Mouse (Mus musculus) thymus, postnatal 14 days (tissue): ENCODE measurements at regions not wholly inside any gene's neighbourhood (a gene's known extent, or its start where the extent isn't known, plus 50 kb on each side); places are given as distances from the start of the nearest gene placed in this dataset.
A peak's percentile ranks its signal among the peaks of the same experiment; 100 is the strongest.

Experiments
- DNase-seq: peaks from one replicate; pipeline ENCODE4 v3.0.0; 2021

DNA sequence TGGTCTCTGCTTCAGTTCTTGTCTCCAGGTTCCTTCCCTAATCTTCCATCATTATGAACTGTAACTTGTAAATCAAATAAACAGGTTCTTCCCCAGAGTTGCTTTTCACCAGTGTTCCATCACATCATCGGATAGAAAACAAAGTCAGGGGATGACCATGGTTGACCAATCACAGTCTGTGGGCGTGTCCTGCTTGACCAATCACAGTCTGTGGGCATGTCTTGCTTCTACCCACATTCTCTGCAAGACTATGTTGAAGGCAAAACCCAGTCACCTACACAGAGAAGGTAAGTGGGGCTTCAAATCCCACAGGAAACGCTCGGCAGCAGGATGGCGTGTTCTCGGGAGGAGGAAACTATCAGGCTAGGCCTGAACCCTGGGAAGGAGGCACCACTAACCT, 82.9 kb upstream of the Hs6st1 start:
- DNase-seq, result no peak

GRCm38 (mm10) chr1:35986666-35987065, 81.5 kb upstream of the Hs6st1 start:
- no peak for DNase-seq

- DNase-seq, result no peak
Measured at GRCm38 (mm10) chr1:35992227-35992909, 75.8 kb upstream of the Hs6st1 start.

- DNase-seq, result no peak
Measured at GRCm38 (mm10) chr1:35992937-35993336, 75.3 kb upstream of the Hs6st1 start.

GRCm38 (mm10) chr1:35995691-35996090, 72.5 kb upstream of the Hs6st1 start:
- peak; percentile 45 for DNase-seq

DNA sequence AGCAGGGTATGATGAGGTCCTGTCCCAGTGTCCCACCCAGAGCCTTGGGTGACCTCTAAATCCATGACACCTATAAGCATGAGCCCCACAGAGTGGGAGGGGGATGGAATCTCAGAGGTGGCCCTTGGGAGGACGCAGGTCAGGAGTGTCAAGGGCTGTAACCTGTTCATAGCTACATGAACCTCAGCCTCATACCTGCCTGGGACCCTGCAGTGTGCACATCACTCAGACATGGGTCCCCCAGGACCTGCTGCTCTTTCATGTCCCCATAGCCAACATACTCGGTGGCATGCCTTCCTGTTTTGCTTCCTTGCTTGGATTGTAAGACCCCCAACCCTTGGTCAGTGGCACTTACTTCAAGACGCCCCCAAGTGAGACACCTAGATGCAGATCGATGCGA, 66.9 kb upstream of the Hs6st1 start:
- no peak for DNase-seq

DNA sequence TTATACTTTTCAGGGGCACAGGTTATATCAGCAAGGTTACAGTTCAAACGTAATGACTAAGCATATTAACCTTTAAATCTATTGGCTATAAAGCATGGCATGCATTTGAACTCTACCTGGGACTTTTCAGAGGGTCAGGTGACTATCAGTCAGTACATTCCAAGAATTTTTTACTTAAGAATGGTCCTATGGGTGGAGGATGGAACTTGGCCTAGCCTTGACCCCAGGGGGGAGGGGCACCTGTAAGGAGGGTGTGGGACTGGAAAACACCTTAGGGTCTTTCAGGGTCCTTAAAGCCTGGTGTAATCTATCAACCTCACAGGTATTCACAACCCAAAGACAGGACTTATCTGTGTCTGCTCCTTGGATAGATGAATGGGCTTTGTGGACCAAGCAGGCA, 66.4 kb upstream of the Hs6st1 start:
- no peak for DNase-seq

GRCm38 (mm10) chr1:36003592-36003991, 64.6 kb upstream of the Hs6st1 start:
- no peak for DNase-seq

- no peak for DNase-seq
Measured at GRCm38 (mm10) chr1:36008598-36008997, 59.6 kb upstream of the Hs6st1 start.

DNA sequence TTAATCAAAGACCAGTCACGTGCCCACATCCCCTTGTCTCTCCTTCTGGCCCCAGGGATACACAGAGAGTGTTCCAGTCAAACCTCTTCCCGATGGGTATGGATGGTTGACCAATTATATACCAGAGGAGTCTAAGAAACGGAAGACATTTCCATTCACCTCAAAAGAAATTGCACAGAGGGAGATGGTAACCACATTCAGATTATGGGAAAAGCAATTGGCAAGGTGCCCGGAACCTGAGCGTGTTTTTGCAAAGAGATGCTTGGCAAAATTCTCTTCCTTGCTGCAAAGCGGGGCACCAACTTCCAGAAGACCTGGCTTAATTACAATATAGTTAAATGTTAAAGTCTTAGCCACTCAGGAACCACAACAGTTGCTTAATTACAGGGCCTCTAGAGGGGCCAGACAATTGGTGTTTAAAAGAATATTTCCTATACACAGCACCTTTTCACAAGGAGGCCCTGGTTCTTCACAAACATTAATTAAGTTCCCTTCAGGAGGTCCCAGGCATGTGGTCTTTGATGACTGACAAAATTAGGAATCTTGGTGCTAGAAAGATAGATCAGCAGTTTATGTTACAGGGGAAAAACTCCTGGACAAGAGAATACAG, 59.1 kb upstream of the Hs6st1 start:
- no peak for DNase-seq

GRCm38 (mm10) chr1:36010151-36010550, 58.0 kb upstream of the Hs6st1 start:
- DNase-seq, result no peak

DNA sequence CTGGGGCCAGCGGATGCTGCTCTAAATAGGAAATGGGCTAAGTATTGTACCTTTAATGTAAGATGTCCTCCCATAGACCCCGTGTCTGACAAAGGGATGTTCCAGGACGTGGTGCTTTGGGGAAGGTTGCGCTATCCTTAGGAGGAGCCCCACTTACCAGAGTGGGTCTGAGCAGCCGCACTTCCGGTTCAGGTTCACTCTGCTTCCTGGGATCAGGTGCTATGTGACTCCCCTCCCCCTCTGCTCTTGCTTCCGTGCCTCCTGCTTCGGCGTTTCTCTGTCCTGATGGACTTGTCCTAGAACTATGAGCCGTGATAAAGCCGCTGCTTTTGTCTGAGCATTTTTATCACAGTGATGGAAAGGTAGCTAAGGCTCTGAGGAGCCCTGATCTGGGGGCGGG, 57.4 kb upstream of the Hs6st1 start:
- DNase-seq, result no peak

DNA sequence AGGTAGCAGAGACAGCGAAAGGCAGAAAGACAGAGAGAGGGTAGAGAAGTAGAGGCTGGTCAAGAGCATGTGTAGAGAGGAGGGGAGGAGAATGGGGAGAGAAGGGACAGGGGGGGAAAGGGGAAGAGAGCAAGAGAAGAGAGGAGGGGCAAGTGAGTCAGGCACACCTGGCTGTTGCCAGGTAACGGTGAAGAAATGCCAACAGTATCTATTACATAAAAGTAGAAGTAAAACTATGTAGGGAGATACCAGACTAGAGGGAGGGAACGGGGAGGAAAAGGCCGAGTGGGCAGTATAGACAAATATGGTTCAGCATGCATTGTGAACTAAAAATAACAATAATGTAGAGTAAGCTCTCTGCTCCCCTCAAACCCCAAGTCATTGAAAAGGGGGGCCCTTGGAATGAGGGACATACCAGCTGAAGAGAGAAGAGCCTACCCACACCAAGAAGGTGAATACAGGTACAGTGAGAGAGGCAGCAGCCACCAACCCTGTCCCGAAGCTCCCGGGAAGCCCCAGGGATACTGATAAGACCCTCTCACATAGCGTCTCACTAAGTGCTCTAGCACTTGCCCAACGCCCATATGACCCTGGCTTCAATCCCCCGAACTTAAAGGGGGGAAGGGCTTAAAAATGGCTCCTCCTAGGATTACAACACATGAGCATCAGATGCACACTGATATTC, 56.0 kb upstream of the Hs6st1 start:
- no peak for DNase-seq

- DNase-seq, result no peak
Measured at GRCm38 (mm10) chr1:36013823-36014341, 54.3 kb upstream of the Hs6st1 start.

- DNase-seq, result no peak
Measured at GRCm38 (mm10) chr1:36014372-36014771, 53.8 kb upstream of the Hs6st1 start.

GRCm38 (mm10) chr1:36015210-36015609, 53.0 kb upstream of the Hs6st1 start:
- DNase-seq, result no peak

DNA sequence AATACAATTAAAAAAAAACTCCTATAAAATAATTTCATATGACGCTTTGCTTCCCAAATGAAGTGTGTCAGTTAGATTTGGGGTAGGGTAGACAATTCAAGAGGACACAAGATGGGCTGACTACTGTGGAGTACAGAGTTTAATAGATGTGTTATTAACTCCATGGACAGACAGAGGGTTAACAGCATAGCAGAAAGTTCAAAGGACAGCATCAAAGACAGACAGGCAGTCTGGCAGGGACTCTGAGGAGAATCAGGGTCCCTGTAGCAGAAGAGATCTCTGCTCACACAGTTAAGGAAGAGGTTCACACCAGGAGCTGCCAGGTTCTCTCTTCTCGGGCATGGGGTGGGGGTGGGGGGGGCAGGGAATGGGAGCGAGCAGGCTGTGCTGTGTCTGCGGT, 51.6 kb upstream of the Hs6st1 start:
- no peak for DNase-seq

- no peak for DNase-seq
Measured at GRCm38 (mm10) chr1:36017061-36017461, 51.1 kb upstream of the Hs6st1 start.

DNA sequence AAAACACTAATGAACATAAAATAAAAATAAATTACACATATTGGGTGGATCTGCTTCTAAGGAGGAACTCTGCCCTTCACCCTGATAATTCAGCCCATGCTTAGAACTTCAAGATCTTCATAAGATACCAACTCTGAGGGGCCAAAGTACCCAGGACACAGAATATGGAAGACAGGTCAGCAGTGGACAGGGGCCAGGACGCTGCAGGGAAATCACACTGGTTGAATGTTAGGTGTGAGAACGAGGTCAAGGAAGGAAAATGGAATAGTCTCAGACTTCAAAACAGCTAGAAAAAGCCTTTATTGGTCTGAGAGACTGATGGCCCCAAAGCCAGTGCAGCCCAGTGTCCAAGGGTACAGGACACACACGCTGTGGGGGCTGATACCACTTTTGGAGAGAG, 50.5 kb upstream of the Hs6st1 start:
- no peak for DNase-seq
